Mouse (Mus musculus) megakaryocyte progenitor cell, adult 5-6 weeks (primary cell): ENCODE data around the gene 9430015G10Rik. TPM values are rescaled to one million over a fixed set of nuclear protein-coding genes. Genes with fewer than 3 reads are reported as not detected.
"Not testable (repeated sequence)": the region's sequence is repeated elsewhere in the genome, so short reads cannot be mapped to it uniquely, and the experiment has no call there.

ENCODE experiments used
- ATAC-seq: replicated peaks from 2 replicates; pipeline ENCODE4 v1.8.0; 2016; ENCODE audit warnings: mild to moderate bottlenecking, moderate TSS enrichment, inconsistent platforms; ENCODE audit not compliant: poor library complexity
- total RNA-seq, 2 experiments: library from RNA; stranded (forward) in 1 of 2; stranded (reverse) in 1 of 2; fragments of 157-497, 149-512 nt in 1 of 2; fragments of 200-1000 nt in 1 of 2; gene quantifications; 2 replicates each; pipeline versions ENCODE4 v1.2.3 to v1.2.4; 2015 to 2017

The 9430015G10Rik gene
- total RNA-seq, 2 experiments from 2014 or later = 24.7 to 28.3 TPM

- ATAC-seq = no peak
Measured at GRCm38 (mm10) chr4:156096191-156096590, 13.6 kb upstream of the 9430015G10Rik start.

- ATAC-seq = no peak
Measured at GRCm38 (mm10) chr4:156097770-156098366, 11.9 kb upstream of the 9430015G10Rik start.

DNA sequence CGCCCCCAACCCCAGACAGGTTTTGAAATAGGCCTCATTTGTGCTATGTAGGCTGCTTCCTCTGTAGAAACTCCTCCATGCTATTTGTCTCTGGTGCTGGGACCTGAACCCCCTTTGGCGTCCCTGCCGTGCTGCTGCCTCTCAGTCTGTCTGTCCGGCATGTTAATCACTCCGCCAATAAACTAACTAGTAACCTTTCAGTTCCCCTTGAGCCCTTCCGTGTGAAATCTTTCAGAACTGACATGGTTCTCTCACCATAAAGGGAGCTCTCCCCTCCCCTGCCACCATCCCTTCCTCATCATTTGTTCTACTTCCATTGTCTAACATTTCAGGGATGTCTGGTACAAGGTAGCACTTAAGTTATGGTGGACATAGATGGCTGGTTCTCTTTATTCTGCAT lies 10.4 kb upstream of the 9430015G10Rik start:
- ATAC-seq = no peak

DNA sequence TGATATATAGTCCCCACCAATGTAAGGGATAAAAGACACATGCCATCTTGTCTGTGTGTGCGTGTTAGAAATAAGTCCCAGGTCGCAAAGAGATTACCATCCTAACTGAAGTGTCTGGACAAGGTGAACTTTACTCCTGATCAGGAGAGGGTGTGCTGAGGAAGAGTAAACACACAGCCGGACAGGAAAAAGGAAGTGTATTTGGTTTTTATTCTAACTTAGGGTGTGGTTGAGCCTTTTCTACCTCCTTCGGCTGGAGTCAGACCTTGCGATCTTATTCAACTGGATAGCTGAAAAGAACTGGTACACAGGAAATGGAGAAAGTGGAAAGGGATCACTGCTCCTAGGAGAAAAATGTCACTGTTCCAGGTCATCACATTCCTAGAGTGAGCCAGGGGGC lies 9.3 kb upstream of the 9430015G10Rik start:
- ATAC-seq = no peak

- ATAC-seq = peak; percentile 46; the same call in 1 of the 2 replicates
Measured at GRCm38 (mm10) chr4:156101481-156101903, 8.3 kb upstream of the 9430015G10Rik start.

DNA sequence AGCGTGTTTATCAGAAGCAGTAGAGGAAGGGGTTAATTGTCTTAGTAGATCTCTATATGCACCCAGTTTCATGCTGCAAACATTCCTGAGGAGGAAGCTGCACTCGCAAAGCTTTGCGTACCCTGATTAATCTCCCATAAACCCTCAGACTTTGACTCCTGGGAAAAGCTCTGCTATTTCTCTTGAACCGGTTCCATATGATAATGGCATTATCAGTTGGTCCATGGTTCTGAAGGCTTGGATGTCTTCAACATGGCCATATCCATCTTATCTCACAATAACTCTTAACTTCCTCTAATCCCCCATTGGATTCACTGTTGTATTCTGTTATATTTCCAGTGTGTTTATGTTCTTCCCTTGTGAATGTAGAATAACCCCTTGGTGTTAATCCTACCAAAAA lies 6.4 kb upstream of the 9430015G10Rik start:
- no peak for ATAC-seq

GRCm38 (mm10) chr4:156108606-156109546 lies 906 bp upstream of the 9430015G10Rik start:
- ATAC-seq = peak; percentile 33

DNA sequence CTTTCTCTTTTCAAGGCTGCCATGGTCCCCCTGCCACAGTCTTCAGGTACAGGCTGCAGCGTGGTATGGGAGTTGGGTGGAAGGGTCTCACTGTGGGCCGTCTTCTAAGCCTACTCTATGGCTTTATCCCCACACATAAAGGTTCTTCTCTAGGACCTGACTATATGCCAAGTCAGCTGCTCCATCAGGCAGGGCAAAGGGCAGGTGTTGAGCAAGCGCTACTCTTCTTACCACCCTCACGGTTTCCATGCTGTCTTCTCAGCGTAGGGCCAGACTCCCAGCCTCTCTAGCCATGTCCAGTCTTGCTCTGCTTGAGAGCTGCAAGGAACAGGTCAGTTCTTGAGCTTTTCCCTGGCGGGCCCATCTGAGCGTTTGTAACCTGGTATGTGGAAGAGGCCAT lies 14.3 kb downstream of the 9430015G10Rik start:
- no peak for ATAC-seq

DNA sequence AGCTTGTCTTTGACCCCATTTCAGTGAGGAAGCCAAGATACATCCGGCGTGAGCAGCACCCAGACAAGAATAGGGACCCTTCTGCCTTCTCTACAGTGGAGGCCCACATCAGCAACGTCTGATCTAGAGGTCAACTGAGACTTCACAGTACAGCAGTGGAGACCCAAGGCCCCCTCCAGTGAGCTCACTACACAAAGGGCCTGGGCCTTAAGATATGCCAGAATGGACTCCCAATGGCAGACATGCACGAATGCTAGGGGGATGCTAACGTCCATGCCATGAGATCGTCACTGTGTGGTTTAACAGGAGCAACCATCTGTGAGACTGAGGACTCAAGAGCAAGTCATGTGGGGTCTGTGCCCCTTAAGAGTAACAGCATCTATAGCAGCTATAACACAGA lies 15.6 kb downstream of the 9430015G10Rik start:
- ATAC-seq = no peak

GRCm38 (mm10) chr4:156126841-156127240 lies 17.1 kb downstream of the 9430015G10Rik start:
- ATAC-seq = peak; percentile 48

DNA sequence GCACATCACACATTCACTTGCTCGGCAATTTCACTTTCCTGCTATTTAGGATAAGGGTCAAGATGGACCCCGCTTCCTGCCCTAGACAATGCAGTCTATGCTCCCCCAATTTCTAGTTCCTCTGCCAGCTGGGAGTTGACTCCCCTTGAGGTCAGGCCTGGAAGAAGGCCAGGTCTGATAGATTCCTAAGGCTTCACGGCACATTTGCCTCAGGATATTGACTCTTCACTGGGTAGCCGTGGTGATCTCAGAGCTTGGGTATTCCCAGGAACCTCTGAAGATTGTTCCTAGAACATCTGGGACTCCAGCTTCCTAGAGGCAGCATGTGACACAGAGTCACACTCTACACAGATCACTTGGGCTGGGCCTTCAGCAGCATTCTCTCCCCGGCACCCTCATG lies 19.0 kb downstream of the 9430015G10Rik start:
- ATAC-seq = no peak

DNA sequence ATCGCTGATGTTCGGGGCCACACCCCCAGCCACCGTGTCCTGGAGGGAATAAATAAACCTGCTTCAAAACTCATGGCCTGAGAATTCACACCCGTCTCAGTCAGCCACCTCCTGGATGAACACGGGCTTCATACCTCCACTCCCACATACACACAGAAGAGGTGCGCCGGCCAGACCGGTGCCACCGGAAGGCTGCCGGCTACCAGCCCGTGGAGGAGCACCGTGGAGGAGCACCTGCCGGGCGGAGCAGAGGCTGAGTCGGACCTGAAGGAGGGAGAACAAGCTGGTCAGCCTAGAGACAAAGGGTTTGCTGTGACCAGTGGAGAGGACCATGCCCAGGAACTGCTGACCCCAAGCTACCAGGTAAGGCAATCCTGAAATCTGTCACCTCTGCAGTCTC lies 20.7 kb downstream of the 9430015G10Rik start, which contains the start of gene Rnf223:
Gene Rnf223 (plus strand): TSS at position 78 of the 400 bp plus-strand sequence.
- no peak for ATAC-seq

GRCm38 (mm10) chr4:156130940-156131339 lies 21.2 kb downstream of the 9430015G10Rik start:
- no peak for ATAC-seq

GRCm38 (mm10) chr4:156133334-156133733 lies 23.6 kb downstream of the 9430015G10Rik start:
- no peak for ATAC-seq

DNA sequence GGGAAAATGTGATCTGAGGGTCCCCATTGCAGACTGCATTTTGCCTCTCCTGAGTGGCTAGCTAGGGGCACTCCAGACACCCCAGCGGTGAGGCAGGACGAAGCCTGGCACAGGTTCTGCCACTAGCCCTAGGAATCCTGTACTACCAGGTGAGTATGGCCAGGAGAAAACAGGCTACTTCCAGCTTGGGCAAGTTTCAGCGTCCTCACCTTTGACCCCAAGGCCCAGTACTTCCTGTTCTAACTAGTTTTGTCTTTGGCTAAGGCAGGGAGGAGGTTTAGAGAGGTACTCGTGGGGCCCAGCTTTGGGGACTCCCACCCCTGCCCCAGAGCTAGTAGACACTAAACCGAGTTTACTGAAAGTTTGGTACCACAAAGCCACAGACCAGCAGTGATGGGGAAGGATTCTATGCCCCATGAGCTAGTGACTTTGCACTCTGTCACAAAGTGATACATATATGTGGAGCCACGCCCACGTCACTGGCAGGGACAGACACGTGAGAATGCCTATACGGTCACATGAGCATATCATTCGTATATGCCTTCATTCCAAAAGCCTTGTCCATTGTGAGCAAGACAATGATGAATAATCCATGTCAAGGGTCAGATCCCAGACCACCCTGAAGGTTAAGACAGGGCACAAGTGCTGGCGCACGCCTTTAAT lies 24.3 kb downstream of the 9430015G10Rik start:
- ATAC-seq = peak; percentile 12; the same call in 1 of the 2 replicates

GRCm38 (mm10) chr4:156135112-156135511 lies 25.3 kb downstream of the 9430015G10Rik start:
- no peak for ATAC-seq

GRCm38 (mm10) chr4:156135801-156136200 lies 26.0 kb downstream of the 9430015G10Rik start:
- ATAC-seq = no peak

DNA sequence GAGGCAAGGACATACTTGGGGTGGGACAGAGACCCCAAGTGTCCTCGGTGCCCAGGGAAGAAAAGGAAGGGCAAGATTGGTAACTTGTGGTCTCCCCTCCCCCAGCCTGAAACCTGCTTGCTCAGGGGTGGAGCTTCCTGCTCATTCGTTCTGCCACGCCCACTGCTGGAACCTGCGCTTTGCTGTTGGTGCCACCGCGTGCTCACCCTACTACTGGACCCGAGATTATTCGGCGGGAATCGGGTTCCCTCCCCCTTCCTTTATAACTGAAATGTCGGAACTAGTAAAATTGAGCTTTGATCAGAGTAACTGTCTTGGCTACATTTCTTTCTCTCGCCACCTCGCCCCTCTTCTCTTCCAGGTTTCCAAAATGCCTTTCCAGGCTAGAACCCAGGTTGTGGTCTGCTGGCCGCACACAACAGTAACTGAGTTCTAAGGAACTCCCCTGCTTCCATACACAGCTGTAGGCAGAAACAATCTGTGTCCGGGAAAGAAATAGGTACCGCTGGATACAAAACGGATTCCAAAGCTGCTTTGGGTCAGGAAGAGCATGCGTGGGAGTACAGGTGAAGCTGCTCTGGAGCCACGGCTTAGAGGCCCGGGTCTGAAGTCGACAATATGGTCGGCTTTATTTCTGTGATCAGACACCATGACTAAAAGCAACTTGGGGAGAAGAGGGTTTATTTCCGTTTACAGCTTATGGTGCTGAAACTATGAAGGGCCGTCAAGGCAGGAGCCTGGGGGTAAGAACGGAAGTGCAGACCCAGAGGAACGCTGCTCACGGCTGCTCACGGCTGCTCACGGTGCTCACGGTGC lies 26.7 kb downstream of the 9430015G10Rik start:
- no peak for ATAC-seq

- not testable (repeated sequence) for ATAC-seq
Measured at GRCm38 (mm10) chr4:156150887-156151286, 41.1 kb downstream of the 9430015G10Rik start.

GRCm38 (mm10) chr4:156154771-156155170 lies 45.0 kb downstream of the 9430015G10Rik start:
- no peak for ATAC-seq
